Mouse (Mus musculus): ENCODE results near the gene D930020B18Rik.

DNA sequence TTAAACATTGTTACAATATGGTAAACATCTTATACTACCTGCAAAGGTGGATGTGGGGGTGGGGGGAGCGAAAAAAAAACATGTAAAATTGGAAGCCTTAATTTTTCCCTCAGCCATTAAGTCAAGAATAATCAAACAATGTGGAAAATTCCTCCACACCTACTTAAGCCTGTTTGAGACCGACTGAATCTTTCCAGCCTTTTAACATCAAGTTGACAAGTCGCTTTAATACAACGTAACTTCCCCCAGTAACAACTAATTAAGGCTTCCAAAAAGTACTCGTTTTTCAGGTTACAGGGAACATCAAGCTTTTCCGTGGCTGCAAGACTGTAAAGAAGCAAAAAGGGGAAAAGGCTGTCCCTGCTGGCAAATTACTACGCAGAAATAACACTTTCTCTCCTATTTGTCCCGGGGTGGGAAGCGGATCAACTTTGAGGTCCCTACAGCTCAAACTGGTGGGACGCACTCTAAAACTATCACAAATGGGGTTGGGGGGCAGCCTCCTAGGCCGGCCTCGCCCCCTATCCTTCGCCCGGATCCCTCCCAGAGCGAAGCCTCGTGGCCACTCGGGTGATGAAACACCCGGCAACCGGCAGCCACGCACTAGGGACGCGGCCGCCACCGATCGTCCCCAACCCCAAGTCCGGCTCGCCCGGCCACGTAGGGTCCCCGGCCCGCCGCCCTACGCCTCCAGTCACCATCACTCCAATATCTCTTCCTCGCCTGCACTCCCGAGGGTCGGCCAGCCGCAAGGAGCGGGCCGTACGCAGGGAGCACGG is 15.8 kb upstream of the D930020B18Rik start:
- TF ChIP-seq GATA1 (IDR thresholded peaks at IDR 0.05; ENCODE audit: low read length): no peak
- TF ChIP-seq TAL1 (IDR thresholded peaks at IDR 0.05; ENCODE audit: low read length): no peak
